Mouse (Mus musculus) T-helper 2 cell (primary cell): Measurements from ENCODE around the gene Gnat1.

ENCODE experiments used
- in situ Hi-C: fragments of 300-600 bp; cut with MboI, MseI; formaldehyde crosslinking; loops from one replicate; pipeline ENCODE4 v1.15.1; 2025; ENCODE audit warnings: high pct_unique_total_duplicates

Gene Gnat1

DNA sequence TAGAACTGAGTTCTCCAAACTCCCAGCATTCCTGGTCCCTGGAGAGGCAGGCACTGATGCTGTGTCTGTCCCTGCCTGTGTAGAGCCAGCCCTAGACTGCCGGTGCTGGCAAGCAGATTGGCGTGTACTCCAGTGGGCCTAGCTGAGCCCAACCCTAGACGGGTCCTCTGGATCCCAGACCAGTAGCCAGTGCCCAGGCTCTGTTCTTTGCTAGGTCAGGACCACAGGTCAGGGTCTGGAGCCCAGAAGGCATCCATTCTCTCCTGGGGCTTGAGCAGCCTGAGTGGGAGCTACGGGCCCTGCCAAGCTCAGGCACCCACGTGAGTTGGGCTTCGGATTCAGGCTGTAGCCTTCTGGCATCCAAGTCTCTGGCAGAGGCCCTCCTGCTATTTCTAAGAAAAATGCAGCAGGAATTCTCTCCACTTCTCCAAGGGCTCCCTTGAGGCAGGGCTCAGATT lies 20.6 kb upstream of the Gnat1 start:
- in situ Hi-C loops = no loop called here

DNA sequence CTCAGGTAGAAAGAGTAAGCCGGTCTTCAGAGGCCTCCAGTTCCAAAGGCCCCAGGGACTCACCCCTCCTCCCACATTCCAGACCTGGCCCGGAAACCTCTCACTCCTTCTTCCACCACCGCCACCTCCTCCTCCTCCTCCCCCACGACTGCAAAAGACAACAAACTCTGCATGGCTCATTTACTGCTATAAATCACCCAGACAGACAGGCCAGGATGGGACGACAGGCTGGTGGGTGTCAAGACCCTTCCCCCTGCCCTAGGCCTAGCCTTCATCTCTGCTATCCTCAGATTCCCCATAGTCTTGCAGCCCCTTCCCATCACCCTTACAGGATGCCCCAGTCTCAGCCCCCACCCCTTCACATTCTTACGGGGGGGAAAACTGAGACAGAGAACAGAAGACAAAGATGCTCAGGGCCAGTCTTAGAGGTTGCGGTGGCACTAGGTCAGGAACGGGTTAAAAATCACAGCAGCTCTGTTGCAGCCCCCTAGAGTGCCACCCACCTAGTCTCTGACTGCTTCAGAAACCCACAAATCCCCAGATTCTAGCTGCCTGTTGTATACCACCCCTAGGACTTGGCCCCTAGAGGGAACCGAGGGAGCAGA lies 20.0 kb upstream of the Gnat1 start:
- in situ Hi-C loops = no loop called here

DNA sequence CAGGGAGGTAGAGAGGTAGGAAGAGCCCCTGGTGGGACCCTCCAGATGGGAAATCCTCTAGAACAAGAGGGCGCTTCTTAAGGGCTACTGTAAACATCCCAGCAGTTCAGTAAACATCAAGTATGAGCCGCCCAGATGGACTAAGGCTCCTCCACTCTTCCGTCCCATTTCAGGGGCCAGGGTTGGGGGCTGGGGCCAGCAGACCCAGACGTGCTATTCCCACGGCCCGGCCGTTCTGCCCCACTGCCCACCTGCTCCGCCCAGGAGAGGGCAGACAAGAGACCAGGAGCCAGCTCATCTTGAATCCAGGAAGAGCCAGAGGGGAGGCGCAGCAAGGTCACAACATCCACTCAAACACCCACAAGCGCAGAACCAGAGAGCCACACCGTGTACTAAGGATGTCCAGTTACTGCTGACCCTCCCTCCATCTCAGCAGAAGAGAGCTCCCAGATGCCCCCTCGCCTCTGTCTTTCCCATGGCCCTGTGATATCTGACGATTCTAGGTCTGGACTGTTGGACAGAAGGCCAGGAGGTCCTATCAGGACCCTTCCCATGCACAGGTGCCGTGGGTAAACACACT lies 19.2 kb upstream of the Gnat1 start:
- in situ Hi-C loops = no loop called here

DNA sequence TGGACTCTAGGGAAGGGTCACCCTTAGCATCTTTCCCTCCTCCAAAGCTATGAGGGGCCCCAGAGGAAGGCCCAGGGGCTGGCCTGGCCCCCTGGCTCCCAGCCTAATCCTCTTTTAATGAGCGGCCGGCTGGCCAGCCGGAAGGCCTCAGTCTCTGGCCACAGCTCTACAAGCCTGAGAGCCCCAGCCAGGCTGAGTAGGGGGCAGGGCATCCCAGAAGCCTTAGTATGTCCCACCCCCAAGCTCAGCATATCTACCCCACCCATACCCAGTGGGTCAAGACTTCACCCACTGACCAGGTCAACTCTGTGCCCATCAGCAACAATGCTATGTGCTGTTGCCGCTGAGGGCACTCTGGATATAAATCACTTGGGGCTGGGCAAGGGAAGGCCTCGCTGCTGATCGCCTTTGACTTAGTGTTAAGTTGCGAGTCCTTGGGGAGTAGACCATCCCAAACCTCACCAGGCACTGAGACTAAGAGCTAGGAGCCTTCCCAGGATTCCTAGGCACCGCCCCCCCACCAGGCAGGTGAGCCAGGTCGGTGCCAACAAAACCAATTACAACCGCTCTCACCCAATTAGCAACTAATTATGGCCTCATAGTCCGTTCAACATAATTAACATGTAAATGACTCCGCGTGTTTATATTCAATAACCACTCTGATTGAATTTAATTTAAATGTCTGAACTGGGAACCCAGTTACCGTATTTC lies 18.5 kb upstream of the Gnat1 start:
- in situ Hi-C loops = no loop called here

DNA sequence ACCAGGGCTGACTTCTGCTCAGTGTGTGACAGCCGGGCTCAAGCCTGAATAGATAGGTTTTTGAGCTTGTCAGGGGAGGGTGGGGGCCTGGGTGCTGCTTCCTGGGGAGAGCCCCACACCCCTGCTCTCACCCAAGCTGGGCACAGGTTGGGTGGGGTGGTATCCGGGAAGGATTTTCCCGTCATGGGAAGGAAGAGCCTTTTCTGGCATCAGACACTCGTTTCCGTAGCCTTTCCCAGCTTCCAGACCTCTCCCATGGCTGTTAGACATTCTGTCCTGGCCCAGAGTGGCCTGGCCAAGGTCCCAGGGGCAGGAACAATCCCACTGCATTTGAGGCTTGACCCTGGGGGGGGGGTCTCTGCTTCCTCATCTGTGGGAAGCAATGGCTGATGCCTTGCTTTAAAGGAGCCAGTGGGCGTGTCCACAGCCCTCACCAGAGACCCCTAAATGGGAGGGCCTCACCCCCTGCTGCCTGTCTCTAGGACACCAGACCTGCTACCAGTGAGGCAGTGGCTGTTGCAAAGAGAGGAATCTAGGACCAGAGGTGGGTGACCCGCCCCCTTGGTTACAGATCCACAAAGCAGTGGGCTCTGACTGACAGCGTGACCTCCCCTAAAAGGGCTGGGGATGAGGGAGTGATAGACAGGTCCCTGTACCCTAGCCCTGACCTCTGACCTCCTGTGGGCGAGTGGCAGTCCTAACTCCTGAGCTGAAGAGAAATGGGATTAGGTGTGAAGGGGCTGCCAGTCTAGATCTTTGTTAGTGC lies 17.5 kb upstream of the Gnat1 start:
- in situ Hi-C loops = no loop called here

DNA sequence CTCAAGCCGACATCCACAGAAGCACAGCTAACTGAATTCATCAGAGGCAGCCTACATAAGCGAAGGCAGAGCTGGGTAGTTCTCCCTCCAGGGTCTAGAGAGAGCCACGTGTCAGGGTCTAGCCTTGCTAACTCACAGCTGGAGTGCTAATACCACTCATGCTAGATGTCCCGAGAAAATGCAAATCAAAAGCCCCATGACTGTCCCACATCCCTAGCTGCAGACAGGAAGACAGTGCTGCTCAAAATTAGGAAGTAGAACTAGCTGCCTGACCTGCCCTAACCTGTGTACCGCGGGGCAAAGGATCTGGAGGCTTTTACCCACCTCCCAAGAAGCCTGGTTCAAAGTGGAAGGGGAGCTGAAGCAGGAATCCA lies 16.6 kb upstream of the Gnat1 start:
- in situ Hi-C loops = no loop called here

DNA sequence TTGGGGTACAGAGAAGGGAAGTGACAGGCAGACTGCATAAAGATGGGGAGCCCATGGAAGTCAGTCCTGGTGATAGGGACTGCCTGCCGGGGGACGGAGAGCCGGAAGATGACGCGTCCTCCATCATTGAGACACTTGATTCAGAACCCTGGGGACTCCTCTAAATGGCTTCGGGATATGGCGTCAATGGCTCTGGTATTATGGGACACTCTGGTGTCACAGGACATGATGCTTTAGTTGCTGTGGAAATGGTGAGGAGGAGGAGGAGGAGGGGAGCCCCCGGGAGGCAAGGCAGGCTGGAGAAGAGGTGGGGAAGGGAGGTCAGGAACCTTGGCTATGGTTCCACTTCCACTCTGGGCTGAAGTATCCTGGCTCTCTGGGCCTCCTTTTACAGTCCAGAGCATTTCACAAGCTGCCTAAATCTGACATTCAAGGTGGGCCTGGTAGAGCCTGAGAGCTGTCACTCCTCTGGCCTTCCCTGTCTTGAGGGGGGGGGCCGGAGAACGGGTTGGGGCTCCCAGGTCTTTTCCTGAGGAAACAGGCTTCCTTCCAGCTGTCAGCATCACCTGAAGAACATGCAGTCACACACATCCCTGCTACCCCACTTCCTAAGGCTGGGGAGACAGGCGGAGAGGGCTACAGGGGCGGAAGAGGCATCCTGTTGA lies 16.1 kb upstream of the Gnat1 start:
- in situ Hi-C loops = no loop called here

DNA sequence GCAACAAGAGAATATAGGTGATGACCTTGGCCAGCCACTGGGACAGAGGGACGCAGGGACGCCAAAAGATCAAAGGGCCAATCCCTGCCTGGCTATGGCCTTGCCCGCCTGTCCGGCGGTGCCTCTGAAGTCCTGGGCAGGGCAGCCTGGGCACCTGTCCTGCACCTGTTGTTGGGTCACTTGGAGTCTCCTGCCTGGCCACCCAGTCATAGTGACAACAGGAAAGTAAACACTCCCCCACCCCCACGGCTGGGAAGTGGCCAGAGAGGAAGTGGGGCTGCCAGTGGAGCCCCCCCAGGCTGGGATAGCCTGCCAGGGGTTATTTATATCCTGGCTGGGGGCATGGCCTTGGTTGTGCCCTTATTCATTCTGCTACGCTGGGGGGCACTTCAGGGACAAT lies 15.1 kb upstream of the Gnat1 start:
- in situ Hi-C loops = no loop called here

DNA sequence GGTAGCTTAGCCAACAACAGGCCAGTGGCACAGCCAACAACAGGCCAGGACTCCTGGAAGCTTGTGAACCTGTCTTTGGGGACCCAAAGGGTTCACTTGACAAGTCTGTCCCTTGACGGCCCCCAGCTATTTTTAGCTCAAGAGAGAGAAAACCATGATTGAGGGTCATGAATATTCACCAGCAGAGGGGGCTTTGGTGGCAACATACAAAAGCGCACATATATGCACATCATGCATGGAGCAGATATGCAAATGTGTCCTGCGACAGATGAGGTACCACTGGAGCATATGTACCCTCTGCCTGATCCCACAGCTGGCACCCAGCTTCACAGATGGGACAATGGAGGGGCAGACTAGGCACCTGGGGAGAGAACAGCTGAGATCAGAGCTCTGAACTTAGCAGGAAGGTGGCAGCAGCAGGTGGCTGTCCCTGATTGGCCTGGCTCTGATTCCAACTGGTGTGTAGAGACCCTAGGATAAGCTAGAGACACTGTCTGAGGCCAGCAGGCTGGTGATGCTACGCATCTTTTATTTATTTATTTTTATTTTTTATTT lies 14.0 kb upstream of the Gnat1 start:
- in situ Hi-C loops = no loop called here

DNA sequence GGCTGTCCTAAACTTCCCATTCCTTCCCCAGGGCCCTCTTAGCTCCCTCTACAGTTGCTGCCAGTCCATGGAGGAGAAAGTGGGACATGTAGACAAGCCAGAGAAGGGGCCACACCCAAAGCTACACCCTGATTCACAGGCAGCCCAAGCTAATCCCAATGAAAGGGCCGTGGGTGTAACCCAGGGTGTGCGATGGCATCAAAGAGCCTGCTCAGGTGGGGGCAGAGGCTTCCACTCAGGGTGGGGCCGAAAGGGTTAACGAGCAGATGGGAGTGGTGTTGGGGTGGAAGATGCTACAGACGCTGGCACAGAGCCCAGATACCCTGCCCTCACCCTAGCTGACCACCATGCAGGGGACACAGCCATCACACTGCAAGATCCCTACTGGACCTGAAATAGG lies 13.3 kb upstream of the Gnat1 start:
- in situ Hi-C loops = no loop called here

DNA sequence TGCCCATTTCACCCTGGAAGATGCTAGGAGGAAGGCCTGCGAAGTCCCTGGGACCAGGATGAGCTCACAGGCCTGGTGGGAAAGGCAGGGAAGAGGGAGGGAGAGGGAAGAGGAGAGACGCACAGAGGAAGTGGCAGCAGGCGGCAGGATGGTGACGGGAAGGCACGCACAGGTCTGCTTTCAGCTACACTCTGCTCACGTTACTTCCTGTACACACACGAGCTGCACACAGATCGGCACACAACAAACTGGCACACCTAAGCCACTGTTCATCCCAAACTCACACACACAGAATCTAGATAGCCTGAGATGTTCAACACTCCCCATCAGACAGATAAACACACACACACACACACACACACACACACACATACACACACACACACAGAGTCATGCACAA lies 10.9 kb upstream of the Gnat1 start:
- in situ Hi-C loops = no loop called here

DNA sequence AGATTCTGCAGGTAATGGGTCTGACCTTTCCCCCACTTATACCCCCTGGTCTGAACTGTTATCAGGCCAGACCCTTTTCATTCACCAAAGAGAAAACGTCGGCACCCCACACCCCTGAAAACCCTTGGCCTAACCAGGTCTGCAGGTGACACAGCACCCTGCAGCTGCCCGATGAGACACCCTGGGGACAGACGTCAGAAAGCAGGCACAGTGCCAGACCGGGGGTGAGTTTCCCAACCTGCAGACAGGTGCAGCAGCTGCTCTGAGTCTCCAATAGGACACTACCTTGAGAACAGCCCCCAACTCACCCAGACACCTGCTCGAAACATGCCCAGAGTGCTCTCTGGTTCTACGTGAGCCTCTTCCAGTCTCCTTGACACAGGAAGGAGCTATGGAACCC lies 9.4 kb upstream of the Gnat1 start:
- in situ Hi-C loops = loop anchor here (5.0 kb wide), 1 partner anchor 43 kb away; no protein-coding TSS in a partner anchor

DNA sequence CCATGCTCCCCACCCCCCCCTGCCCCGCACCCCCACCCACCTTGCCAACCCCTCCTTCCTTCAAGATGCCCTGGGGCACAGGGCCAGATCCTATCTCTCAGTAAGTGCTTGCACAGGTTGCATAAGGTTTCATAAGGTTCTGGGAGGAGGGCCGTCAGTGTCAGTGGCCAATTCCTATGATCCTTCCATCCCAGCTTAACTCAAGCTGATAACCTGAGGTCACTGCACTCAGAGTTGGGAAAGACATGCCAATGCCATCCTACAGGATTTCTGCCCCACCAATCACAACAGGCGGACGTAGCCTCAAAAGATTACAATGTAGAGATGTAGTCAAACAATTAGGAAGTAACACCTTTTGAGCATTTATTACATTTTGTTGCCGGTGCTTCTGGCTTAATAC lies 8.9 kb upstream of the Gnat1 start:
- in situ Hi-C loops = loop anchor here (5.0 kb wide), 1 partner anchor 44 kb away; no protein-coding TSS in a partner anchor

DNA sequence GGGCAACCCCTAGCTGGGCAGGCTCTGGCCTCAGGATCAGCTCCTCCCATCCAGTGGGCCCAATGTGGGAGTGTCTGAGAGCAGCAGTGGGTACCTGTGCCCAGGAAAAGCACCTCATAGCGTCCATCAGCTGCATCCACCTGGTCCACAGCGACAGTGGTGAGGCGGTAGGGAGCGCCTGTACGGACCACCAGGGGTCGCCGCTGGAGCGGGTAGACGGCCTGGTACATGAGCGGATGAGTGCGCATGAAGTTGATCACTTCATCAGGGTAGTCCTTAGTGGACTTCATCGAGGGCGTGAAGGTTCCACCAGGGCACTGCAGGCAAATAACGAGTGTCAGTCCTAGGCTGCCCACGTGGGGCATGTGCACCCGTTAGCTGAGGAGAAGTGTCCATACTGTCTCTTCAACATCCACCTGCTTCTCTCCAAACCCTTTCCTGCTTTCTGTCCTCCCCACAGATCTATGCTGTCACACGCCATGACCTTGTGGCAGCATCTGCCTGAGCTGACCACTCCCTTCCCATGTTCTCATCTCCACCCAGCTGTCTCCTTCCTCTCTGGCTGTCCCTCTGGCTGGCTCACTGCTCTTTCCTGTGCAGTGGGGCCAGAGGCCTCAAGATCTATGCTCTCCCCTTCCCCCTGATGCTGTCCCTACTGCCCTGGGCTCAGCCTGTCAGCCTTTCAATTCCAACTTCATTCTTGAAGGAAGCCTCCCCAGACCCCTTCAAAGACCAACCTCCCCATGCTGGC lies 5.9 kb upstream of the Gnat1 start:
- in situ Hi-C loops = loop anchor here (5.0 kb wide), 1 partner anchor 47 kb away; no protein-coding TSS in a partner anchor

DNA sequence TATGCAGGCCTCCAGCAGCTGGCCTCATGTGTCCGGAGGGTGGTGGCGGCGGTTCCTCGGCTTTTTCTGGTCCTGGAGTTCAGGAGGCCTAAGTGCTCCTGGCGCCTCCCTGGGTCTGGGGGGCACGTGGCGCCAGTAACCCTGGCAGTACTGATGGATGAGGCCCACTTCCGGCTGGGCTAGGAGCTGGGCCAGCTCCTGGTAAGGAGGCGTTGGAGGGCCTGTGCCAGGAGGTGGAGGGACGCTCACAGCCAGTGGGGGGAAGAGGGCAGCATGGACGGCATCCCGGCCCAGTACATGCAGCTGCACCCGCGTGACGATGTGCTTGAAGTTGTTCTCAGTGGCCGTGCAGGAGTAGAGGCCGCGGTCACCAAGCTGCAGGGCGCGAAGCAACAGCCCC lies 2.9 kb upstream of the Gnat1 start:
- in situ Hi-C loops = no loop called here

DNA sequence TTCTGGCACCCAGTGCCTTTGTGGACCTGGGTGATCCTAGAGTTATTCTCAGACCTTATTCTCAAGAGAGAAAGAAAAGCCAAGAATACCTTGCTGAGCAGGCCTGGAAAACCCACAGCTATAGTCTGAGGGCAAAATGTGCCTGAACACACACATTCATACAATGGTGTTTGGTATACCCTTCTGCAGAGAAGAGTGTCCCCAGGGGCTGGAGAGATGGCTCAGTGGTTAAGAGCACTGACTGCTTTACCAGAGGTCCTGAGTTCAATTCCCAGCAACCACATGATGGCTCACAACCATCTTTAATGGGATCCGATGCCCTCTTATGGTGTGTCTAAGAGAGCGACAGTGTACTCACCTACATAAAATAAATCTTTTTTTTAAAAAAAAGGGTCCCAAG lies 651 bp downstream of the Gnat1 start:
- in situ Hi-C loops = loop anchor here (5.0 to 10.0 kb wide), 2 partner anchors 72 to 576 kb away; partner anchors contain the start of gene Sema3b

DNA sequence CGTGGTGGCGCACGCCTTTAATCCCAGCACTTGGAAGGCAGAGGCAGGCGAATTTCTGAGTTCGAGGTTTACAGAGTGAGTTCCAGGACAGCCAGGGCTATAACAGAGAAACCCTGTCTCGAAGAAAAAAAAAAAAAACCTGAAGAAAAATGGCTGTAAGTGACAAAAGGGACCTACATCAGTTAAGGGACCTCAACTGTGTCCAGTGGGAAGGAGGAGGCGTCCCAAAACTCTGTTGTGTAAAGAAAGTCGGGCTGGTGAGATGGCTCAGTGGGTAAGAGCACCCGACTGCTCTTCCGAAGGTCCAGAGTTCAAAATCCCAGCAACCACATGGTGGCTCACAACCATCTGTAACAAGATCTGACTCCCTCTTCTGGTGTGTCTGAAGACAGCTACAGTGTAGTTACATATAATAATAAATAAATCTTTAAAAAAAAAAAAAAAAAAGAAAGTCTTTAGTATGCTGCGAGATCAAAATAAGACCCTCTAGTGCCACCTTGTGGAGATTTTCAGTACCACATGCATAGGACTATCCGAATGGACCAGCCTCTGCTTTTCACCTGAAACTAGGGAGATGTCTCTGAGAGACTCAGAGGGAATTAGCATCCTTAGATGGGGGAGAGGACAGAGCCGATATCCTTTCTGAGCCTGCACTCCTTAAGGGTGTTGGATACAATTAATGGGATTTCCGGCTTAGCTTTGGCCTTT lies 1.5 kb downstream of the Gnat1 start:
- in situ Hi-C loops = loop anchor here (5.0 to 10.0 kb wide), 2 partner anchors 71 to 577 kb away; partner anchors contain the start of gene Sema3b

DNA sequence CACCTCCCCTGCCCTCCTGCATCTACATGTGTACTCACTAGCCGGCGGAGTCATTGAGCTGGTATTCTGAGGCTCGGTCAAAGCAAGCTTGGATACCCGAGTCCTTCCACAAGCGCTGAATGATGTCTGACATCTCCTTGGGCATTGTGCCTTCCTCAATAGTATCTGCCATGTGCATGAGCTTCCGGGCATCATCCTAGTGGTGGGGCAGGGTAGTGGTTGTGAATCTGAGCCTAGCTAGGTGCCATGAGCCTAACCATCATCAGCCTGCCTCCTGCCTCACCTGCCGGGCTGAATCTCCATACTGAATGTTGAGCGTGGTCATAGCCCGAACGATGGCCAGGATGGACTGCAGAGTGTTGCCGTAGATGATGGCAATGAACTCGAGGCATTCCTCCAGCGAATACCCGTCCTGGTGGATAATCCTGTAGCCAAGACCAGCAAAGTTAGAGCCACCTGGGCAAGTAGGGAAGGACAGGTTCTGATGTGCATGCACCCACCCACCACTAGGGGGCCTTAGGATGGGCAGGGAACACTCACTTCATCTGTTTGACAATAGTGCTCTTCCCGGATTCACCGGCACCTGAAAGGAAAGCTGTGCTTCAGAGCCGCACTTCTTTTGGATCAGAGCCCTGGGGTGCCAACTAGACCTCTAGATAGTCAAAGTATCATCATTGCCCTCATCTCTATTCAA lies 2.3 kb downstream of the Gnat1 start:
- in situ Hi-C loops = loop anchor here (5.0 to 10.0 kb wide), 2 partner anchors 70 to 578 kb away; partner anchors contain the start of gene Sema3b

DNA sequence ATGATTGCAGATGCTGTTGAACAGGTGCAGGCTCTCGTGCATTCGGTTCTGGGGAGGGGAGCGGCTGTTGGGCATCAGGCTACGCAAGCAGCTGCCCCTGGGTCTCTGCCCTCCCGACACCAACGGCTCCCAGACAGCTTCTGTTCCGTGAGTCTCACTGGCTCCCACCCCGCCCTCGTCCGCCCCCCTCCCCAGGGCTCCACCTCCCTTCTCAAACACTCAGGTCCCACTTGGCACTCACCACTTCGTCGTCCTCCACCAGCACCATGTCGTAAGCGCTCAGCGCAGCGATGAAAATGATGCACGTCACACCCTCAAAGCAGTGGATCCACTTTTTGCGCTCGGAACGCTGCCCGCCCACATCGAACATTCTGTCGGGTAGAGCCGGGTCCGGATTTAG lies 3.2 kb downstream of the Gnat1 start:
- in situ Hi-C loops = loop anchor here (5.0 to 10.0 kb wide), 2 partner anchors 69 to 578 kb away; partner anchors contain the start of gene Sema3b
